Mouse (Mus musculus) adrenal gland, adult (tissue): ENCODE measurements around the gene Tomm40l.

Source experiments
- DNase-seq, 2 experiments: peaks; one replicate each; pipeline ENCODE4 v3.0.0; 2022 to 2023; ENCODE audit warnings: low spot score in 1 of 2; ENCODE audit not compliant: inconsistent age in 2 of 2

Gene Tomm40l

GRCm38 (mm10) chr1:171222238-171223155, at the start of gene Tomm40l:
Gene Tomm40l, minus strand, starts transcription at chr1:171222514.
- peak; percentile 97 to 98 for DNase-seq

GRCm38 (mm10) chr1:171272086-171272485, 49.8 kb upstream of the Tomm40l start:
- DNase-seq = no peak

GRCm38 (mm10) chr1:171271622-171272021, 49.3 kb upstream of the Tomm40l start:
- no peak for DNase-seq

DNA sequence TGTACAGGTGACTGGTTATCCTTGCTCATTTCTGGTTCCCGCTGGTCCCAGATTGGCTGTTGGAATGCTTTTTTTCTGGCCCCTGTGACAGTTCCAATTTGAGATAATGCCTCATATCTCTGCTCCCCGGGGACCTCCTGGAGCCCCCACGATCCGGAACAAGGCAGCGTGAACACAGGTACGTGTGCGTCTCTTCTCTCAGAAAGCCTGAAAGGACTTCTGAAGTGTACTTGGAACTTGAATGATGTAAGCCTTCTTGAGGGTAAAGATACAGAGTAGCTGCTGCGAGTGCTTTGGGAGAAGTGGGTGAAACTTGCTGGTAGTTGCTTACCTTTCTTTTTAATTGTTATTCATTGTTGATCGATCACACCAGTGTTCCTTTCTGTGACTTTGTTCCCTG, 48.9 kb upstream of the Tomm40l start:
- DNase-seq = no peak

- DNase-seq = no peak
These were observed 48.2 kb upstream of the Tomm40l start for GRCm38 (mm10) chr1:171270573-171270900.

GRCm38 (mm10) chr1:171269848-171270572, 47.7 kb upstream of the Tomm40l start, which contains the start of gene B4galt3:
Gene B4galt3, plus strand, starts transcription at chr1:171270328.
- DNase-seq = peak; percentile 96 to 99

DNA sequence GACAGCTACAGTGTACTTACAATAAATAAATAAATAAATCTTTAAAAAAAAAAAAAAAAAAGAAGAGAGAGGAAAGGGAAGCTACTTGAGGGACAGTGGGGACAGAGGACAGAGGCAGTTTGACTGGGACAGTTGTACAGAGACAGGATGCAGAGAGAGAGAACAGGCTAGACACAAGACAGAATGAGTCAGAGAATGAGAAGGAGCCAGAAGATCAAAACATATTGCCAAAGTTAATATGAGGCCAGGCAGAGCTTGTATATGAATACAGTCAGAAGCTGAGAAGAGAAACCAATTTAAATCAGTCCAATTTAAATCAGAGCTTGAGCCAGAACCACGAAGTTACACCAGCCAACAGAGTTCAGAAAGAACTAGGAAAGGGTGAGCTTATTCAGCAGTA, 46.0 kb upstream of the Tomm40l start:
- no peak for DNase-seq

GRCm38 (mm10) chr1:171265971-171266744, 43.8 kb upstream of the Tomm40l start:
- DNase-seq = no peak

DNA sequence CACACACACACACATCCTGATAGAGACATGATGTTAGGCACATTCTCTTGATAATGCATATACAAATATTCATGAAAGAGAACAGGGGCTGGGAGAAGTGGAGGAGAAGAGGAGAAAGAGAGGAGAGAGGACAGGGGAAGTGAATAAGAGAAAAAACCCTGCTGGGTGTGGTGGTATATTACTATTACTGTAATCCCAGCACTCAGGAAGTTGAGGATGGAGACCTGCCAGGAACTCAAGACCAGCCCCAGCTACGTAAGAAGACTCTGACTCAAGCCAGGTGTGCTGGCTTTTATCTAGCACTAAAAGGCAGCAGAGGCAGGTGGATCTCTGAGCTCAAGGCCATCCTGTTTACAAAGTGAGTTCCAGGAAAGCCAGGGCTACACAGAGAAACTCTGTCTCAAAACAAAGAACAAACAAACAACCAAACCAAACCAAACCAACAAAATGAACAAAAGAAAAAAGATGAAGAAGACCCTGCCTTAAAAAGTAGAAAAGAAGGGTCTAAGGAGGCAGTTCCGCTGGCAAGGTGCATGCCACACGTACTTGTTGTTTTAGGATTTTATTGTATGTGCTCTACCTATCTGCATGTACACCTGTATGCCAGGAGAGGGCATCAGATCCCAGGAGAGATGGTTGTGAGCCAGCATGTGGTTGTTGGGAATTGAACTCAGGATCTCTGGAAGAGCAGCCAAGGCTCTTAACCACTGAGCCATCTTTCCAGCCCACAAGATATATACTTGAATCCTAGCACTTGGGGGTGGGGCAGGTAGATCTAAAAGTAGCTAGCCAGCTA, 41.5 kb upstream of the Tomm40l start:
- DNase-seq = no peak

GRCm38 (mm10) chr1:171263185-171263611, 40.9 kb upstream of the Tomm40l start:
- no peak for DNase-seq

- peak; percentile 72 to 88 for DNase-seq
These were observed 40.3 kb upstream of the Tomm40l start for GRCm38 (mm10) chr1:171262594-171263130.

GRCm38 (mm10) chr1:171260316-171260715, 38.0 kb upstream of the Tomm40l start:
- peak; percentile 73 to 88 for DNase-seq

GRCm38 (mm10) chr1:171258921-171259320, 36.6 kb upstream of the Tomm40l start:
- no peak for DNase-seq

DNA sequence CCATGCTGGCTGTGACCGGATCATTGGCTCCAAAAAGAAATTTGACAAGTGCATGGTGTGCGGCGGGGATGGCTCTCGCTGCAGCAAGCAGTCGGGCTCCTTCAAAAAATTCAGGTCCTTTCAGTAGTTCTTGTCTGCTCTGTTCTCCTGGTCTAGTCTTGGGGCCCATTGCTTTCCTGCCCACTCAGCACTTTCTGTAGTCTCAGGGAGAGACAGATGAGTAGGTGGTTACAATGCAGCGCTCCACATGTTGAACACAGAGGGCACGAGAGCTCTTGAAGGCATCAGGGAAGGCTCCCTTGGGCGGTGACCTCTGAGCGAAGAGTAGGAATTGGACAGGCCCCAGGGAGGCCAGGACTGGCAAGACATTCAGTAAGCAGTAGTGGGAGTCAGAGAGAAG, 35.5 kb upstream of the Tomm40l start:
- no peak for DNase-seq

DNA sequence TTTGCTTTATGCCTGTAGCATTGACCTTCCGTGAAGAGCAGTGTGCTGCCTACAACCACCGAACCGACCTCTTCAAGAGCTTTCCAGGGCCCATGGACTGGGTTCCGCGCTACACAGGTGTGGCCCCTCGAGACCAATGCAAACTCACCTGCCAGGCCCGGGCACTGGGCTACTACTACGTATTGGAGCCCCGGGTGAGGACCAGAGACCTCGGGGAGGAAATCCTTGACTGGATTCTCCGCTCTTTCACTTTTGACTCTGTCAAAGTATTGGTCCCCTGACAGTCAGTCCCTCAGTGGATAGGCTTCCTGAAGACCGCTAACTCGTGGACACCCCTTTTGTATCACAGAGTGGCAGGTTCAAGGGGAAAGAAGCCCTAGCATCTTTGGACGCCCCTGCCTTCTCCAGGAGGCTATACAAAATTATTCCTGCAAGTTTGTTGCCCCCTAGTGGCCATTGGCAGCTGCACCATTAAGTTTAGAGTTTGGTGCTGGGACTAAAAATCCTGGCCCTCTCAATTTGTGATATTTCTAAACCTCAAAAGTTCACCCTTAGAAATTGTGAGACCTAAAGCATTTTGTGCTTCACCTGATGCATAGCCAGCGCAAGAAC, 34.7 kb upstream of the Tomm40l start:
- DNase-seq = peak; percentile 70 to 91

DNA sequence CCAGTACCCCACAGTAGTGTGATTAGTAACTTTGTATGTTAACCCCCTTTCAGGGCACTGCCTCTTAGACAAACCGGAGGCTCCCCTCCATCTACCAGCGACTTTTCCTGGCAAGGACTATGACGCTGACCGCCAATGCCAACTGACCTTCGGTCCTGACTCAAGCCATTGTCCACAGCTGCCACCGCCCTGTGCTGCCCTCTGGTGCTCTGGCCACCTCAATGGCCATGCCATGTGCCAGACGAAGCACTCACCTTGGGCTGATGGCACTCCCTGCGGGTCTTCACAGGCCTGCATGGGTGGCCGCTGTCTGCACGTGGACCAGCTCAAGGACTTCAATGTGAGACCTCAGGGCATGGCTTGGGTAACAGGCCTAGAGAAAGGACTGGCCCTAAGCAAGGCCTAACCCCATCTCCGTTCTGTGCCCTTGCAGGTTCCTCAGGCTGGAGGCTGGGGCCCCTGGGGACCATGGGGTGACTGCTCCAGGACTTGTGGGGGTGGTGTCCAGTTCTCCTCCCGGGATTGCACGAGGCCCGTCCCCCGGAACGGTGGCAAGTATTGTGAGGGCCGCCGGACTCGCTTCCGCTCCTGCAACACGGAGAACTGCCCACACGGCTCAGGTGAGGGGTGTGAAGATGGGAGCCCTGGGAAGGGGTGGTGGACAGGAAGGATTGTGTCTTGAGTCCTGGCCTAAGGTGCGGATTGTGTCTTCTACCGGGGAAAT, 33.9 kb upstream of the Tomm40l start:
- DNase-seq = peak; percentile 71 to 90

DNA sequence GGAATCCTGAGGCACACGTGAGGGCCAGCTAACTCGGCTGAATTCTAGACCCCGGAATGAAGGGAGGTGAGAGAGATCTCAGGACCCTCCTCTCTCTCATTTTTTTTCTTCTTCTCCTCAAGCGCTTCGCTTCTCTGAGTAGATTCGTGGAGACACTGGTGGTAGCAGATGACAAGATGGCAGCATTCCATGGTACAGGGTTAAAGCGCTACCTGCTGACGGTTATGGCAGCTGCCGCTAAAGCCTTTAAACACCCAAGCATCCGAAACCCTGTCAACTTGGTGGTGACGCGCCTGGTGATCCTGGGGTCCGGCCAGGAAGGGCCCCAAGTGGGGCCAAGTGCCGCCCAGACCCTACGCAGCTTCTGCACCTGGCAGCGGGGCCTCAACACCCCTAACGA, 30.1 kb upstream of the Tomm40l start:
- DNase-seq = no peak

DNA sequence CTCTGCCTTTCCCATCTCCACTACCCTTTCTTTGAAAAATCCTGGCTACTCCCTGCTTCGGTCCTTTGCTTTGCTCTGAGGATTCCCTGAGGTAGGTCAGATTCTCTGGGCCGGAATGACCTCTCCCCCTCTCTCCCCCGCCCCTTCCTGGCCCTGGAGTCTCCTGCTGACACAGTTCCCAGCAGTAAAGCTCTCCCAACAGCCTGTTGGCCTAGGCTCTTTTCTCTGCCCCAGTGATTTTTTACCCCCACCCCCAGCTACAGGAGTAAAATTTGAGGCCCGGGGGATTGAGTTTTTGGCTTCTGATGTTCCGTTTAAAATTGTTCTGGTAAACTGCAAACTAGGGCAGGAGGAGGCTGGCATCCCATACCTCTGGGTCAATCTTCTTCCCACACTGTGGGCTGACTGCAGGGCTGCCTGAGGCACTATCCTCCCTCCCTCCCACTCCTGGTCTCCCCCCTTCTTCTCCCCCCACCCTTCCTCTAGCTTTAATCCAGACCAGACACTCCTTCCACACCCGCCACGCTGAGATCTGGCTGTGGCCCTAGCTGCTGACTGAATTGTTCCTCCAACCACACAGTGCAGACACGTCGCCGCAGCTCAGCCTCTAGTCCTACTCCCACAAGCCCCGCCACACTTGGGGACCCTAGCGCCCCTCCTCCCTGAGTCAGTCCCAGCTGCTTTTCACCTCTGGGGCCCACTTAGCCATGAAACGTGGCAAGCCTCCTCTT, 29.4 kb upstream of the Tomm40l start:
- DNase-seq = no peak
